Mouse (Mus musculus): ENCODE measurements around the gene Nudt16. TPM values are rescaled to one million over a fixed set of nuclear protein-coding genes. Genes with fewer than 3 reads are reported as not detected.

Nudt16 gene
- polyA plus RNA-seq (2012; rRNA removed) = 15.0 and 17.1 TPM in 2 replicates

GRCm38 (mm10) chr9:105131253-105132001 is at the start of gene Nudt16:
Gene Nudt16, minus strand, starts transcription at chr9:105131824.

DNA sequence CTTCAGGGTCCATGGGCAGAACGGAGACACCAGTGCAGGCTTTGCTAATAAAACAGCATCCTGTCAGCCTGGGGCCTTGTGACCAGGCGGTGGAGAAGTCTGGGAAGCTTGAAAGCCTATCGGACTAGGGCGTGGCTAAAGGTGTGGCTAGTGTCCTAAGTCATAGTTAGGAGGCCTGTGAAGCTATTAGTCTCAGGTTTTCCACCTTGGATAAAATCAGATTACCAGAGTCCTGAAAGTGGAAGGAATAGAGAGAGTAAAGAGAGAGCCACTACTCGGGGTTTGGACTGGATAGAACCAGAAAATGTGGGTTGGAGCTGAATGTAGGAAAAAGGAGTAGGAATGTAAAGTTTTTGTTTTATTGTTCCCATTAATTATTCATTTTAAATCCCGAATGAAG is 13.4 kb upstream of the Nudt16 start, which contains the start of gene 1700080E11Rik:
Gene 1700080E11Rik, minus strand, starts transcription at position 101 of the 400 bp plus-strand sequence.

Other genes with a start within 250 kb of the Nudt16 start
- 64.1 and 64.7 TPM in 2 replicates for gene Mrpl3, start 78.6 kb downstream of the Nudt16 start, polyA plus RNA-seq (2012; rRNA removed)
- not detected in 2 replicates for gene 1700080E11Rik, start 13.3 kb upstream of the Nudt16 start, polyA plus RNA-seq (2012; rRNA removed)

Data from central nervous system, embryonic 14 days (tissue).